Mouse (Mus musculus) ES-E14 (cell line): ENCODE data around the gene Ddx11.

ENCODE experiments used
- CHD2 ChIP-seq: IDR thresholded peaks from 2 replicates; pipeline ENCODE4 v1.6.1; 2014; ENCODE audit warnings: mild to moderate bottlenecking, low read depth, low read length, inconsistent platforms
- HCFC1 ChIP-seq: IDR thresholded peaks from 2 replicates; pipeline ENCODE4 v1.6.1; 2012; ENCODE audit warnings: low read length, inconsistent platforms, borderline replicate concordance; ENCODE audit not compliant: insufficient read depth
- MAFK ChIP-seq: IDR thresholded peaks from 2 replicates; pipeline ENCODE4 v1.6.1; 2014; ENCODE audit warnings: mild to moderate bottlenecking, low read depth, low read length, inconsistent platforms; ENCODE audit not compliant: insufficient read depth
- ZC3H11A ChIP-seq: IDR thresholded peaks from 2 replicates; pipeline ENCODE4 v1.6.1; 2012; ENCODE audit warnings: low read depth, mild to moderate bottlenecking, inconsistent platforms, low read length, borderline replicate concordance
- ZNF384 ChIP-seq: IDR thresholded peaks from 2 replicates; pipeline ENCODE4 v1.6.1; 2012; ENCODE audit warnings: low read depth, low read length, inconsistent platforms

- TF ChIP-seq HCFC1 (no peak), CHD2 (no peak), ZC3H11A (no peak), ZNF384 (no peak), MAFK (no peak)
Observed at GRCm38 (mm10) chr17:66120701-66121100, 2.6 kb upstream of the Ddx11 start.
